Mouse (Mus musculus) adrenal gland, adult (tissue): ENCODE data around the gene Prkcsh.

ENCODE experiments used
- DNase-seq, 2 experiments: peaks; one replicate each; pipeline ENCODE4 v3.0.0; 2022 to 2023; ENCODE audit warnings: low spot score in 1 of 2; ENCODE audit not compliant: inconsistent age in 2 of 2

The Prkcsh gene

GRCm38 (mm10) chr9:21983911-21984310 lies 18.7 kb upstream of the Prkcsh start:
- DNase-seq: no peak

DNA sequence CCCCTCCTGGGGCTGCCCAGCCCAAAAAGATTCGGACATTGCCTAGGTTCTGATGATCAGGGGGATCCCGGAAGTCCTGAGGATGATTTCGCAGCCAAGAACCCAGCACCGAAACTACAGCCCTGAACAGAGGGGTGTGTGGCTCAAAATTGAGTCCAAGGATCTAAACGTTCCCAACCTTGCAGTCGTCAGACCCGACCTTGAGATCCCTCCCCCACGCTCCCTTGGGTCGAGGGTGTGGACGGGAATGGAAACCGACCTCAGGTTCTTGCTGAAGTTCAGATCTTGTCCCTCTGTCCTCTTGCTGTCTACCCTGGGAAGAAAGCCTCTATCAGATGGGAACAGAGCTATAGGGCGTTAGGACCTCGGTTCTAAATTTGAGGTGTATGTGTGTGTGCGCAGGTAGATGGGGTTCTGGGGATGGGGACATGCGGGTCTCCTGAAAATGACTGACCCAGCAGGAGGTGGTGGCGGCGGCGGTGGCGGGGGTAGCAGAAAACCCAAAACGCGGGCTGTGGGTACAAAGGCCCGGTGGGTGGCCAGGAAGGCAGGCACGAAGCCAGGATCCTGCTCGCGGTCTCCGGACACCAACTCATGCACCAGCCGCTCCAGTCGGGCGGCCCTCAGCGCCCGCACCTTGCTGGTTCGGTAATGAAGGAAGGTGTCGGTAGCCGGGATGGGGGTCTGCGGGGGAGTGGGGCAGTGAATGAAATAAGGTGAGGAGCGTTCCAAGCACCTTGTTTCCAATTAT lies 14.8 kb upstream of the Prkcsh start:
- DNase-seq: peak; percentile 68 to 82

GRCm38 (mm10) chr9:21988421-21989101 lies 14.0 kb upstream of the Prkcsh start:
- peak; percentile 44 to 66 for DNase-seq

- DNase-seq: peak; percentile 87 to 95
Measured at GRCm38 (mm10) chr9:21989230-21990110, 13.1 kb upstream of the Prkcsh start, which contains the start of gene Rgl3. TSS of gene Rgl3 (minus strand) at chr9:21989446.

- DNase-seq: peak in 1 of 2 experiments; percentile 65
Measured at GRCm38 (mm10) chr9:21992227-21992626, 10.4 kb upstream of the Prkcsh start.

DNA sequence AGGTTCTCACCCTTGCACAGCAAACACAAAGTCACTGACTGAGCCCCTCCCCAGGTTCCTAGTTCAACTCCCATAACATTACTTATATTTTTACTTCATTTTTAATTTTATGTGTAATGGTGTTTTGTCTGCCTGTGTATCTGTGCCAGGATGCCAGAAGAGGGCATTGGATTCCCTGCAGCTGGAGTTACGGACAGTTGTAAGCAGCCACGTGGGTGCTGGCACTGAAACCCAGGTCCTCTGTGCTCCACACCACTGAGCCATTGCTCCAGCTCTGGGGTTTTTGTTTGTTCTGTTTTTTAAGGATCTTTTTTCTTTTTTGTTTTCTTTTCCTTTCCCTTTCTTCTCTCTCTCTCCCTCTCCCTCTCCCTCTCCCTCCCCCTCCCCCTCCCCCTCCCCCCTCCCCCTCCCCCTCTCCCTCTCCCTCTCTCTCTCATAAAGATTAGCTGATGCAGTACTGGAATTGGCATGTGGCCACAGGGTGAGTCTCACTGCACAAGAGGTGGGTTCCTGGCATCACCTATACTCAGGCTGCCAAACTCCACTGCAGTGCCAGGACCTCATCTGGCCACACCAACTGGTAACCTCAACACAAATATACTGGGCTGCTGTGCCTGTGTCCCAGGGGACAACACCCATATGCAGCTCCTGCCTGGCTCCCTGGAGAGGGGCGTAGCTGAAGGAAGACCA lies 6.3 kb upstream of the Prkcsh start:
- DNase-seq: no peak

DNA sequence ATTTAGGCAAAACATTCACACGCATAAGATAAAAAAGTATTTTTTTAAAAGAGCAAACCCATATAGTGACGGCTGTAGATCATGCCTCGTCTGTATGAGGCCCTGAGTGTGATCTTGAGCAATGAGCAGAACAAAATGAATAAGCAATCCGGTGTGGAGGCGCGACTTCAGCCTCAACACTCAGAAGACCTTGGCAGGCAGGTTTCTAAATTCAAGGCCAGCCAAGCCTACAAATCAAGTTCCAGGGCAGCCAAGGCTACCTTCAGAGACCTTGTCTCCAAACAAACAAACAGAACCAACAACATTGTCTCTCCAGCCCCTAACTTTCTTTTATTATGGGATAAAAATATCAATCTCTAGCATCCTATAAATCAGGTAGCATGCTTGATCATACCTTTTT lies 2.3 kb upstream of the Prkcsh start:
- DNase-seq: peak; percentile 53 to 89

DNA sequence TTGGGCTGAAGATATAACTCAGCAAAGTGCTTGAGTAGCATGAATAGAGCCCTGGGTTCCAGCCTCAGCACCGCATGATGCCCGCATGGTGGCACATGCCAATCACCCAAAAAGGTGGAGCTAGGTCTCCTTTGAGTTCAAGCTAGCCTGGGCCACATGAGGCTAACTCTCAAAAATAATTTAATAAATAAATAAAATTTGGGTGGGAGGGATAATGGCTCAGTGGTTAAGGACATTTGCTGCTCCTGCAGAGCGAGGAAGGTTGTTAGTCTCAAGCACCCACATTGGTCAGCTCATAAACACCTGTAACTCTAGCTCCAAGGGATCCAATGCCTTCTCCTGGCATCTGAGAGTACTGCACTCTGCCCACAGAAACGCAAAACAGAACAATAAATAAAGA lies 973 bp upstream of the Prkcsh start:
- DNase-seq: no peak

DNA sequence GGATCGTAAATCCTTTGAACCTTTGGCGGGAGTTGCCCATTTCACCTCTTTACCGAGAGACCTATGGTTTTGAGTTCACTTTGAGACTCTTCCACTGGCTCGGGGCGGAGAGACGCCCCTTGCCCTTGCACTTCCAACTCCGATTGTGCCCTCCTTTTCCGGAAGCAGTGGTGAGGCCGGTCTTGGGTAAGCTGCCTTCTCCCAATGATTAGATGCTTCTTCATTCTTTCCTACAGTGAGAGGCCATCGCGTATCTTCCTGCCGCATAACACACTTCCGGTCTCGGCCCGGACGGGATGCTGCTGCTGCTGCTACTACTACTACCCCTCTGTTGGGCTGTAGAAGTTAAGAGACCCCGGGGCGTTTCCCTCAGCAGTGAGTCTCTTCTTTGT lies 553 bp downstream of the Prkcsh start:
- no peak for DNase-seq

DNA sequence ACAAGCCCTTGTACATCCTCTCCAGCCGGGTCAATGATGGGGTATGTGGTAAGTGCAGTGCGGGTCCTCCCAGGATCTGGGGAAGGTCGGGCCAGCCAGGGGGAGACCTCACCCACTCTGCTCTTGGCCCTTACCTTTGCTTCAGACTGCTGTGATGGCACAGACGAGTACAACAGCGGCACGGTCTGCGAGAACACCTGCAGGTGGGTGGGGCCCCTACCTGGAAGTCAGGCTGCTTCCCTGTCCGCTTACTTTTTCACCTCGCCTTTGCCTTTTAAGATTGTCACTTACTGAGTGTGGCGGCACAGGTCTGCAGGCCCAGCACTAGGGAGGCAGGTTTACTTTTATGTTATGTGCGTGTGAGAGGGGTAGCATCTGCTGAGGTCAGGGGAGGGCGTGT lies 1.9 kb downstream of the Prkcsh start:
- peak in 1 of 2 experiments; percentile 18 for DNase-seq

GRCm38 (mm10) chr9:22011055-22011454 lies 8.4 kb downstream of the Prkcsh start:
- DNase-seq: no peak

- no peak for DNase-seq
Measured at GRCm38 (mm10) chr9:22012731-22013130, 10.1 kb downstream of the Prkcsh start.

GRCm38 (mm10) chr9:22016245-22016644 lies 13.6 kb downstream of the Prkcsh start:
- no peak for DNase-seq

GRCm38 (mm10) chr9:22017208-22017825 lies 14.7 kb downstream of the Prkcsh start:
- no peak for DNase-seq

DNA sequence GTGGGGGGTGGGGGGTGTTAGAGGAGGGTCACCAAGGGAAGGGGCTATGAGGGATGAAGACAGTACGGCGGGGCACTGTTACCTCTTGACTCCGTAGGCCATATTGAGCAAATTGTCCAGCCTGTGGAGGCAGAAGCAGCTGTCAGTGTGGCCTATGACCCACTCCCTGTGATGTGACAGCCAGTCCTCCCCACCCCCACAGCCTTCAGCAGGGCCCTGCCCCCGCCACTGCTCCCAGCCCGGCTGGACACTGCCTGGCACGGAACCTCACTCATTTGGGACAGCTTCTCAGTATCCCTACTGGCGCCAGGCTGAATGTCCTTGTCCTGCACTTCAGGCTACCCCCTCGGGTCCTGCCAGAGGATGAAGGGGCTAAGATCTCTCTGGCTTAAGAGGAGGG lies 22.0 kb downstream of the Prkcsh start:
- no peak for DNase-seq

DNA sequence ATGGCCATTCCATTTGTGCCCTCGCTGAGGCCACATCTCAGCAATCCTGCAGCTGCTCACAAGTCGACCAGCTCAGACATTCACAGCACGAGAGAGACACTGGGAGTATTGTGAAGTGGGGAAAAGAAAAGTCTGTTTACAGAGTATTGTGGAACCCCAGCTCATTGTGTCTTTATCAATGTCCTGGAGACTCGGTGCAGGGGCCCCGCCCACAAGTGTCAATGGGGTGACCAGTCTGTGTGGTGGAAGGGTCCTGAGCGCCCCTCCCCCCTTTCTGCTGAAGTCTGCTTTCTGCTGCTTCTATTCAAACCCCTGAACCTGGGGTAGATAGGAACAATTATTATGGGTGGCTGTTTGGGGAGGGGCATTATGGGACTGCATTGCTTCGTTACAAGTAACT lies 25.9 kb downstream of the Prkcsh start:
- no peak for DNase-seq

- no peak for DNase-seq
Measured at GRCm38 (mm10) chr9:22030386-22030785, 27.8 kb downstream of the Prkcsh start.

- no peak for DNase-seq
Measured at GRCm38 (mm10) chr9:22035300-22036044, 32.9 kb downstream of the Prkcsh start.

DNA sequence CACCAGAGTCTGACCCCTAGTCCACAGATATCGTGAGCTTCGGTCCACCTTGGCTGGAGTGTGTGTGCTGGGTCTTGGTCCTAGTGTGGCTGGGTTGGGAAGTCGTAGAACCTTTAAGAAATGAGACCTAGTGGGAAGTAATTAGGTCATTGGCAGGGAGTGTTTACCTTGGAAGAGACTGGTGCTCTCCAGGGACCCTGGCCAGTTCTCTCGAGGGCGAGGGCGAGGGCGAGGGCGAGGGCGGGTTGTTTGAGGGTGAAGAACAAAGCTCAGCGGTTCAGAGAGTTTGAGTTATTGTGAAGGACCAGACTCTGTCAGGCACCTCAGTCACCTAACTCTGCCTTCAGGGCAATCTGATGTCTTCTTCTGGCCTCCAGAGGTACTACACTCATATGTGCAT lies 35.2 kb downstream of the Prkcsh start:
- DNase-seq: peak in 1 of 2 experiments; percentile 32

DNA sequence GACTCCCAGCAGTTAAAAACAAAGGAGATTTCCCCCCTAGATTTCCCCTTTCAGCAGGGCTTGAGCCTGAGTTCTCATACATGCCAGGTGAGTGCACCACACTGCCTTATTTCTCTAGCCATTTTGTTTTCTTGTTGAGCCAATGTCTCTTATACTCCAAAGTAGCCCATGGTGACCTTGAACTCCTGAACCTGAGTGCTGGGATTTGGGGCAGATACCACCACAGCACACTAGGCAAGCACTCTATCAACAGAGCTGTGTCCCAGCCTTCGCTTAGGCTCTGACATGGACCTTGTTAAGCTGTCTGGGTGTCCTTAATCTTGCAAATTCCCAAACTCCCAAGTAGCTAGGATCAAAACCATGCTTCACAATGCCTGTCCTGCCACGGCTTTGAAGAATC lies 39.2 kb downstream of the Prkcsh start:
- DNase-seq: no peak
